Mouse (Mus musculus): Measurements from ENCODE around the gene Tbl1x.

- TF ChIP-seq CTCF (IDR thresholded peaks at IDR 0.05) = no peak
- TF ChIP-seq POLR2A (IDR thresholded peaks at IDR 0.05; ENCODE audit: insufficient read depth, low read depth, low read length) = no peak
These were observed 86.9 kb downstream of the Tbl1x start for GRCm38 (mm10) chrX:77597674-77598073.
